Mouse (Mus musculus): ENCODE measurements around the gene Drap1. TPM values are rescaled to one million over a fixed set of nuclear protein-coding genes. Genes with fewer than 3 reads are reported as not detected.
A peak's percentile ranks its signal among the peaks of the same experiment; 100 is the strongest.

The Drap1 gene
- total and polyA plus RNA-seq, 3 experiments: 183 to 307 TPM; not detected in 1

- TF ChIP-seq MAZ (IDR thresholded peaks at IDR 0.05; ENCODE audit: low read depth, low read length) (peak; percentile 59; the same call in 1 of the 2 replicates), ZMIZ1 (IDR thresholded peaks at IDR 0.05; ENCODE audit: low read depth, low read length) (peak; percentile 82)
Observed at GRCm38 (mm10) chr19:5388588-5389242, 36.1 kb downstream of the Drap1 start, which contains the start of gene Sart1 (continued).

- Histone ChIP-seq H3K9me3 (replicated peaks; ENCODE audit: insufficient read depth, low read length) (no peaks in the 10 kb centered on the region), H3K4me3 (ENCODE audit: control insufficient read depth in 1 of 2, insufficient read depth in 1 of 2, low read depth in 2 of 2, low read length in 2 of 2) (peak overlapping the region; percentile 69 to 92), H3K9ac (ENCODE audit: control insufficient read depth, low read depth, low read length, poor library complexity, severe bottlenecking) (peak overlapping the region; percentile 96), H3K4me1 (ENCODE audit: control insufficient read depth in 1 of 2, insufficient read depth in 2 of 2, low read length in 2 of 2) (peaks cover 3 to 26% of the 10 kb centered on the region in 2 experiments; a peak in 3 of 4 replicates), H3K36me3 (ENCODE audit: control insufficient read depth in 1 of 2, insufficient read depth in 2 of 2, low read length in 2 of 2) (peaks cover 0 to 13% of the 10 kb centered on the region in 2 experiments; a peak in 2 of 4 replicates), H3K27ac (ENCODE audit: control insufficient read depth, low read depth, low read length) (peak overlapping the region; percentile 82), H3K27me3 (ENCODE audit: control insufficient read depth in 1 of 2, insufficient read depth in 2 of 2, low read length in 2 of 2) (no peaks in the 10 kb centered on the region), H3K79me2 (ENCODE audit: control insufficient read depth, insufficient read depth, low read length, poor library complexity) (peaks cover 39% of the 10 kb centered on the region)
- DNase-seq (ENCODE audit: low read depth, low spot score): peak; percentile 63
- no peak for TF ChIP-seq TAL1 (IDR thresholded peaks at IDR 0.05; ENCODE audit: low read length)
- TF ChIP-seq CTCF (IDR thresholded peaks at IDR 0.05 in 2 of 3, conservative IDR thresholded peaks at IDR 0.05 in 1 of 3; ENCODE audit: control insufficient read depth in 1 of 3, insufficient read depth in 1 of 3, low read depth in 2 of 3, low read length in 3 of 3, poor library complexity in 1 of 3, severe bottlenecking in 1 of 3): no peak
- no peak for TF ChIP-seq NELFE (IDR thresholded peaks at IDR 0.05; ENCODE audit: low read depth, low read length)
- TF ChIP-seq ZC3H11A (IDR thresholded peaks at IDR 0.05; ENCODE audit: low read depth, low read length): no peak
- no peak for TF ChIP-seq RCOR1 (IDR thresholded peaks at IDR 0.05; ENCODE audit: low read depth, low read length)
- no peak for TF ChIP-seq ZKSCAN1 (IDR thresholded peaks at IDR 0.05; ENCODE audit: low read depth, low read length)
Observed at GRCm38 (mm10) chr19:5388011-5388441, 36.8 kb downstream of the Drap1 start.

GRCm38 (mm10) chr19:5384715-5385114, 40.1 kb downstream of the Drap1 start:
- DNase-seq (ENCODE audit: low read depth, low spot score): no peak
- Histone ChIP-seq H3K9ac (ENCODE audit: control insufficient read depth, low read depth, low read length, poor library complexity, severe bottlenecking) (no peak overlapping the region), H3K4me3 (ENCODE audit: control insufficient read depth in 1 of 2, insufficient read depth in 1 of 2, low read depth in 2 of 2, low read length in 2 of 2) (no peak overlapping the region), H3K4me1 (ENCODE audit: control insufficient read depth in 1 of 2, insufficient read depth in 2 of 2, low read length in 2 of 2) (peaks cover 3 to 12% of the 10 kb centered on the region in 2 experiments; a peak in 3 of 4 replicates), H3K27me3 (ENCODE audit: control insufficient read depth in 1 of 2, insufficient read depth in 2 of 2, low read length in 2 of 2) (no peaks in the 10 kb centered on the region), H3K9me3 (replicated peaks; ENCODE audit: insufficient read depth, low read length) (no peaks in the 10 kb centered on the region), H3K36me3 (ENCODE audit: control insufficient read depth in 1 of 2, insufficient read depth in 2 of 2, low read length in 2 of 2) (peaks cover 0 to 6% of the 10 kb centered on the region in 2 experiments; a peak in 3 of 4 replicates), H3K27ac (ENCODE audit: control insufficient read depth, low read depth, low read length) (no peak overlapping the region), H3K79me2 (ENCODE audit: control insufficient read depth, insufficient read depth, low read length, poor library complexity) (peaks cover 33% of the 10 kb centered on the region)
- TF ChIP-seq TCF12 (IDR thresholded peaks at IDR 0.05; ENCODE audit: low read depth, low read length): no peak

GRCm38 (mm10) chr19:5383326-5383725, 41.5 kb downstream of the Drap1 start:
- Histone ChIP-seq H3K36me3 (ENCODE audit: control insufficient read depth in 1 of 2, insufficient read depth in 2 of 2, low read length in 2 of 2) (peaks cover 0 to 6% of the 10 kb centered on the region in 2 experiments; a peak in 3 of 4 replicates), H3K9me3 (replicated peaks; ENCODE audit: insufficient read depth, low read length) (no peaks in the 10 kb centered on the region), H3K9ac (ENCODE audit: control insufficient read depth, low read depth, low read length, poor library complexity, severe bottlenecking) (no peak overlapping the region), H3K27ac (ENCODE audit: control insufficient read depth, low read depth, low read length) (no peak overlapping the region), H3K79me2 (ENCODE audit: control insufficient read depth, insufficient read depth, low read length, poor library complexity) (peaks cover 26% of the 10 kb centered on the region), H3K4me1 (ENCODE audit: control insufficient read depth in 1 of 2, insufficient read depth in 2 of 2, low read length in 2 of 2) (peaks cover 3 to 12% of the 10 kb centered on the region in 2 experiments; a peak in 3 of 4 replicates), H3K27me3 (ENCODE audit: control insufficient read depth in 1 of 2, insufficient read depth in 2 of 2, low read length in 2 of 2) (no peaks in the 10 kb centered on the region), H3K4me3 (ENCODE audit: control insufficient read depth in 1 of 2, insufficient read depth in 1 of 2, low read depth in 2 of 2, low read length in 2 of 2) (no peak overlapping the region)
- TF ChIP-seq RAD21 (IDR thresholded peaks at IDR 0.05; ENCODE audit: low read depth, low read length) (no peak), GATA1 (IDR thresholded peaks at IDR 0.05; ENCODE audit: low read depth, low read length) (no peak)
- DNase-seq (ENCODE audit: low read depth, low spot score): no peak
